Mouse (Mus musculus) kidney, embryonic 15.5 days (tissue): Measurements from ENCODE around the gene Sugp2. TPM values are rescaled to one million over a fixed set of nuclear protein-coding genes. Genes with fewer than 3 reads are reported as not detected.

Experiments
- ATAC-seq: fragments of 200-750 bp; cut with Nextera tagmentation; replicated peaks from 2 replicates; pipeline ENCODE4 v1.8.0; 2017; ENCODE audit warnings: moderate TSS enrichment; ENCODE audit not compliant: low FRiP score
- H3K27ac ChIP-seq: fragments of 300-500 bp; sonication (generic); 2 replicates; pipeline ENCODE4 v1.5.1; 2015; ENCODE audit warnings: mild to moderate bottlenecking, inconsistent platforms
- H3K27me3 ChIP-seq: fragments of 300-500 bp; sonication (generic); 2 replicates; pipeline ENCODE4 v1.6.1; 2015; ENCODE audit warnings: inconsistent platforms
- H3K36me3 ChIP-seq: fragments of 300-500 bp; sonication (generic); 2 replicates; pipeline ENCODE4 v1.6.1; 2015; ENCODE audit warnings: inconsistent platforms
- H3K4me1 ChIP-seq: fragments of 300-500 bp; sonication (generic); 2 replicates; pipeline ENCODE4 v1.6.1; 2015; ENCODE audit warnings: inconsistent platforms
- H3K4me2 ChIP-seq: fragments of 300-500 bp; sonication (generic); 2 replicates; pipeline ENCODE4 v1.6.1; 2015; ENCODE audit warnings: moderate library complexity, mild to moderate bottlenecking, inconsistent platforms
- H3K4me3 ChIP-seq: fragments of 300-500 bp; sonication (generic); replicated peaks from 2 replicates; pipeline ENCODE4 v1.5.1; 2015; ENCODE audit warnings: mild to moderate bottlenecking, inconsistent platforms
- H3K9ac ChIP-seq: fragments of 300-500 bp; sonication (generic); 2 replicates; pipeline ENCODE4 v1.6.1; 2015; ENCODE audit warnings: mild to moderate bottlenecking, inconsistent platforms
- H3K9me3 ChIP-seq: fragments of 300-500 bp; sonication (generic); replicated peaks from 2 replicates; pipeline ENCODE4 v1.6.1; 2016; ENCODE audit warnings: inconsistent platforms
- WGBS: fragments of 180-500 bp; shearing (Covaris S2); methylation state at CpG from one replicate; pipeline ENCODE4 v1.1.7; 2015; ENCODE audit warnings: mixed read lengths; 5-methylcytosine and 5-hydroxymethylcytosine counted together
- polyA plus RNA-seq: library from polyadenylated mRNA; unstranded; fragments of >200 nt; fragmentation: Nextera tagmentation; extraction: Ambion mirVana; gene quantifications from 2 replicates; pipeline ENCODE4 v1.2.1, GENCODE M21; 2015

The Sugp2 gene
- polyA plus RNA-seq, 1 experiment from 2014 or later: 31.6 TPM

DNA sequence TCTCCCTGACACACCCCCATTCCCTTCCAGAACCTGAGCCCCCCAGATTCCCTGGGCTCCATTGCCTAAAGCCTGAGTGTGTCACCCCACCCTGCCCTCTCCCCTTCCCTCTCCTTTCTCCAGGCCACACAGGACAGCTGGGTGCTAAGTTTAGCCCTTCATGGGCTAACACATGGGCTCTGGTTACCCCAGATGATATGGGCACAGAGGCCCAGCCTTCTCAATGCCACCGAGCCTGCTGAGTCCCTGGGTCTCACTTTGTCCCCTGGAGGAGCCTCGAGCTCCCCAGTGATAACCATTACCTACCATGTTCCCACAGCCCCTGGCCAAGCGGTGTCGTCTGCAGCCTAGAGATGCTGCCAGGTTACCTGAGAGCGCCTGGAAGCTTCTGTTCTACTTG, 83.8 kb downstream of the Sugp2 start:
- peaks cover 28% of the 10 kb centered on the region for H3K4me1 ChIP-seq
- H3K9ac ChIP-seq: no peak overlapping the region
- 82% methylated on average over 5 of the region's 5 CpGs for WGBS
- H3K9me3 ChIP-seq: no peaks in the 10 kb centered on the region
- H3K27me3 ChIP-seq: no peaks in the 10 kb centered on the region
- no peak overlapping the region for H3K4me3 ChIP-seq
- no peak overlapping the region for H3K27ac ChIP-seq
- ATAC-seq: no peak
- no peak overlapping the region for H3K4me2 ChIP-seq
- H3K36me3 ChIP-seq: peaks cover 10% of the 10 kb centered on the region

DNA sequence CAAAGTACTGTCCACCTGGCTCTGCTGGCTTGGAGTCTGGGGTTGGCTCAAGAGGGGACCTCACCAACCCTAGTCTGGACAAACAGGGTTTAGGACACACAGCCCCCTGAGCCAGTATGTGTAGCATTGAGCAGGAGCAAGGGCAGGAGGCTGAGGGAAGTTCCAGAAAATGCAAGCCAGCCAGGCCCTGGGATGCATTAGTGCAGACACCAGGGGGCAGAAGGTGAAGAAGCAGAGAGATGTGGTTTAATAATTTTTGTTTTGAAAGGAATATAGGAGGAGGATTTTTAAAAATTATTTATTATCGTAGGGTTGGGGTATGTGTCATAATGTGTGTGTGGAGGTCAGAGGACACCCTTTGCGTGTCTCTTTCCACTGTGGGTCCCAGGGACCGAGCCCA, 89.7 kb downstream of the Sugp2 start:
- H3K4me2 ChIP-seq: no peak overlapping the region
- no peaks in the 10 kb centered on the region for H3K36me3 ChIP-seq
- no peaks in the 10 kb centered on the region for H3K27me3 ChIP-seq
- no peak overlapping the region for H3K9ac ChIP-seq
- 92% methylated on average over 3 of the region's 3 CpGs for WGBS
- no peak for ATAC-seq
- no peak overlapping the region for H3K27ac ChIP-seq
- H3K9me3 ChIP-seq: no peaks in the 10 kb centered on the region
- H3K4me1 ChIP-seq: no peaks in the 10 kb centered on the region
- H3K4me3 ChIP-seq: no peak overlapping the region

DNA sequence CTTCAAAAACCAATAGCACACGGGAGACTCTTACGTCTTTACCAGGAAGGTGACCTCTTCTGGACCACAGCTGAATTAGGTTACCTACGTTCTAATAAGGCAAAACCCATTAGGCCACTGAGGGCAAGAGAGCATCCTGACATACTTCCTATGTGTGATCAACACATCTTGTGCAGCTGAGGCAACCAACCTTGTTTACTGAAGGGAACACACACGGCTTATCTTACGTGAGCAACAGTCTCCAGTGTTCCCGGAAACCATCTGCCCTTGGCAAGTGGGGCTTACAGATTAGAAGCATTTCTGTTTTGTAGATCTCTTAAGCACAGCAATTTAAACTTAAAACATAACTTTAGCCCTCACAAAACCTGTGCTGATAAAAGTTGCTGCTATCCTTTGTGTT, 93.5 kb downstream of the Sugp2 start:
- Histone ChIP-seq H3K9me3 (no peaks in the 10 kb centered on the region), H3K4me2 (no peak overlapping the region), H3K36me3 (peaks cover 17% of the 10 kb centered on the region), H3K27me3 (peaks cover 13% of the 10 kb centered on the region), H3K27ac (no peak overlapping the region), H3K4me3 (no peak overlapping the region), H3K9ac (no peak overlapping the region), H3K4me1 (peaks cover 27% of the 10 kb centered on the region)
- ATAC-seq: no peak
- WGBS: 94% methylated on average over 6 of the region's 6 CpGs

DNA sequence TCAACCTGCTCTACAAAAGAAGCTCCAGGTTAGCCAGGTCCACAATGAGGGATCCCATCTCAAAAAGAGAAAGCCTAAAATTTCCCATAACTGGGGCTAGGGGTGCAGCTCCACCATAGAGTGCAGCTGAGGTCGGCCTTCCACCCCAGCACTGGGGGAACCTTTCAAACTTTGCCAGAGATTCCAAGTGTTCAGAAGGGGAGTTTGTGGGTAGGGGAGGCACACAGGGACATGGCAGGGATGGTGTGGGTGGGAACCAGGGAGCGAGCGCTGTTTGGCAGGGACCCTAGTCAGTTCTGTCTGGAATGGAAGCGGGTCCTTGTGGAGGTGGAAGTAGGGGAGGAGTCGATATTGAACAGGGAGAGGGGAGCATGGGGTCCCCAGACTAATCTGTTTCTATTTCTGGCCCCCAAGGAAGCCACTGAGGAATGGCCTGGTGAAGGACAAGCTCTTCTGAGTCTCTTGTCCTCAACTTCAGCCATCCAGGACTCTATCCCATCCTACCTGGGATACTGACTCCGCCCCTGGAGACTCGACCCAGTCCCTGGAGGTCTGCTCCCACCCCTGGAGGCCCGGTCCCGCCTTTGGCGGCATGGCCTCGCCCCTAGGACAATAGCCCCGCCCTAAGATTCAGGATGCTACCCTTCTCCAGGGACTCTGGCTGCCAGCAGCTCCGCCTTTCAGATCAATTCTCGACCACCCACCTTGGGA, 95.3 kb downstream of the Sugp2 start, which contains the start of gene Gdf1:
Gene Gdf1 (plus strand): TSS at position 694 of the 711 bp plus-strand sequence.
- Histone ChIP-seq H3K4me3 (peak within 1 kb of the TSS; percentile 32), H3K4me1 (peaks cover 27% of the 10 kb centered on the region), H3K27ac (peak within 1 kb of the TSS; percentile 14; the same call in 1 of the 2 replicates), H3K27me3 (peaks cover 13% of the 10 kb centered on the region), H3K9me3 (no peaks in the 10 kb centered on the region), H3K9ac (peak within 1 kb of the TSS; percentile 12; the same call in 1 of the 2 replicates), H3K36me3 (peaks cover 34% of the 10 kb centered on the region), H3K4me2 (peak within 1 kb of the TSS; percentile 60)
- peak; percentile 14; the same call in 1 of the 2 replicates for ATAC-seq
- 27% methylated on average over 14 of the region's 14 CpGs for WGBS

Other genes with a start within 250 kb of the Sugp2 start
- 40.0 and 42.2 TPM in 2 replicates for gene Gatad2a, start 237.8 kb upstream of the Sugp2 start, polyA plus RNA-seq
- gene Mau2, start 191.5 kb upstream of the Sugp2 start, polyA plus RNA-seq: 51.7 and 55.7 TPM in 2 replicates
- gene Sugp1, start 191.4 kb upstream of the Sugp2 start, polyA plus RNA-seq: 44.1 and 48.7 TPM in 2 replicates
- gene Tm6sf2, start 161.3 kb upstream of the Sugp2 start, polyA plus RNA-seq: 1.0 TPM in 2 replicates
- 0.35 TPM in 1 of 2 replicates, not detected in the other for gene Hapln4, start 150.8 kb upstream of the Sugp2 start, polyA plus RNA-seq
- 0.32 and 0.64 TPM in 2 replicates for gene Ncan, start 113.4 kb upstream of the Sugp2 start, polyA plus RNA-seq
- 31.4 and 34.8 TPM in 2 replicates for gene Nr2c2ap, start 102.9 kb upstream of the Sugp2 start, polyA plus RNA-seq
- 18.3 and 22.7 TPM in 2 replicates for gene Rfxank, start 95.1 kb upstream of the Sugp2 start, polyA plus RNA-seq
- gene Borcs8, start 94.7 kb upstream of the Sugp2 start, polyA plus RNA-seq: 45.0 and 47.8 TPM in 2 replicates
- 0.17 and 0.29 TPM in 2 replicates for gene Mef2b, start 94.5 kb upstream of the Sugp2 start, polyA plus RNA-seq
- gene Tmem161a, start 61.9 kb upstream of the Sugp2 start, polyA plus RNA-seq: 71.8 and 76.3 TPM in 2 replicates
- 4.8 and 5.1 TPM in 2 replicates for gene Slc25a42, start 21.9 kb upstream of the Sugp2 start, polyA plus RNA-seq
- gene Armc6, start 240 bp downstream of the Sugp2 start, polyA plus RNA-seq: 28.8 and 31.0 TPM in 2 replicates
- gene Homer3, start 48.6 kb downstream of the Sugp2 start, polyA plus RNA-seq: 69.5 and 79.9 TPM in 2 replicates
- gene Ddx49, start 68.3 kb downstream of the Sugp2 start, polyA plus RNA-seq: 45.1 and 49.0 TPM in 2 replicates
- 320 and 327 TPM in 2 replicates for gene Cope, start 68.3 kb downstream of the Sugp2 start, polyA plus RNA-seq
- 2.6 and 4.0 TPM in 2 replicates for gene Cers1, start 81.5 kb downstream of the Sugp2 start, polyA plus RNA-seq
- gene Gdf1, start 95.6 kb downstream of the Sugp2 start, polyA plus RNA-seq: 5.2 and 6.2 TPM in 2 replicates
- gene Upf1, start 119.1 kb downstream of the Sugp2 start, polyA plus RNA-seq: 17.1 and 17.2 TPM in 2 replicates
- 0.40 and 1.5 TPM in 2 replicates for gene Comp, start 139.3 kb downstream of the Sugp2 start, polyA plus RNA-seq
- 17.9 and 21.0 TPM in 2 replicates for gene Crtc1, start 205.4 kb downstream of the Sugp2 start, polyA plus RNA-seq
- 20.0 and 23.5 TPM in 2 replicates for gene Klhl26, start 242.7 kb downstream of the Sugp2 start, polyA plus RNA-seq